Comparison of ENCODE assay signal across 9 mouse cellular contexts in the genomic region with DNA sequence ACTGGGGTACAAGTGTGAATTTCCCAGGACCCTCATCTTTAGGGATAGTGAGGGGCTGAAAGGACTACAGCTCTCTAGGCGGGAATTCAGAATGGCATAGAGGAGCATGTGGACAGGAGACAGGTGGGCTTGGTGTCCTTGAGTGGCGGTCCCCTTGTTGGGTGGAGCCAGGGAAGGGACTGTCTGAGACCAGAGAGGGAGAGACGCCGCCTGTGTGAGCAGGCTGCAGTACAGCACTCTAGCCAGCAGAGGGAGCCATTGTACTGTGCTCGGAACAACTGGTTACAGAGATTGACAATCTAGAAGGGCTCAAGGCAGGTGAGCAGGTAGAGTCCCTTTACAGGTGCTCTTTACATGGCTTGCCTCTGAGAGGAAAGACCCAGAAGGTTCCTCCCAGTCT. TPM values are rescaled to one million over a fixed set of nuclear protein-coding genes. Genes with fewer than 3 reads are reported as not detected.
DNase-seq lines count a peak whose midpoint lies in the region; ATAC-seq and TF ChIP-seq lines count a peak whose summit lies in the region.
"Had no signal": no experiment of that assay in that cellular context is flagged by ENCODE, and none has a peak within 500 bp of the region (broad histone marks: within the 10 kb centered on the region; RNA-seq: fewer than 3 reads in every experiment).

No protein-coding gene starts in this region.

- no peak for TF ChIP-seq POLR2A in lung, adult 2 months (IDR thresholded peaks at IDR 0.05; ENCODE audit: borderline replicate concordance, extremely low read depth, low read depth, low read length)
- TF ChIP-seq POLR2A in olfactory bulb, adult 2 months (IDR thresholded peaks at IDR 0.05; ENCODE audit: insufficient read depth, low read depth, low read length) = no peak

- no peaks in the 10 kb centered on the region for H3K4me1 ChIP-seq in lung, adult 2 months (ENCODE audit: control insufficient read depth, insufficient read depth, low read length)
- peaks cover 13% of the 10 kb centered on the region for H3K4me1 ChIP-seq in olfactory bulb, adult 2 months (ENCODE audit: control insufficient read depth, insufficient read depth, low read length)

- H3K27ac ChIP-seq in olfactory bulb, adult 2 months (ENCODE audit: insufficient read depth, low read depth, low read length) = no peak overlapping the region
- H3K27ac ChIP-seq: embryonic facial prominence, embryonic 15.5 days had no signal

- DNase-seq in A20 (ENCODE audit: low read depth, low spot score) = peak; percentile 64
- DNase-seq in embryo, embryonic 11 days = peak; percentile 67
- peak; percentile 78 to 80 for DNase-seq in kidney, postnatal 4 days
- DNase-seq in lung, adult 2 months = peak; percentile 60
- DNase-seq in thymus, postnatal 0 days (ENCODE audit: low spot score) = peak; percentile 76

- H3K4me3 ChIP-seq in lung, adult 2 months (replicated peaks; ENCODE audit: extremely low read depth, low read depth, low read length) = no peak overlapping the region
- H3K4me3 ChIP-seq in olfactory bulb, adult 2 months (ENCODE audit: insufficient read depth, low read depth, low read length) = no peak overlapping the region
- H3K4me3 ChIP-seq: embryonic facial prominence, embryonic 15.5 days had no signal

- peak; percentile 65 for ATAC-seq in activated CD4-positive, CD25-positive, alpha-beta regulatory T cell, adult 4 months
- peak; percentile 88 for ATAC-seq in granulocyte monocyte progenitor cell, adult 5-6 weeks (replicated peaks; ENCODE audit: poor library complexity, severe bottlenecking)

- TF ChIP-seq CTCF in lung, adult 2 months (IDR thresholded peaks at IDR 0.05; ENCODE audit: insufficient read depth, low read length) = peak; percentile 99
- peak; percentile 89 for TF ChIP-seq CTCF in olfactory bulb, adult 2 months (IDR thresholded peaks at IDR 0.05; ENCODE audit: insufficient read depth, low read depth, low read length)

- WGBS in lung, adult 2 months = 8% methylated on average over 5 of the region's 5 CpGs
- 5% methylated on average over 5 of the region's 5 CpGs for WGBS in olfactory bulb, adult 2 months

RNA-seq across cellular contexts. Expression of a gene that starts 8.3 kb away (rescaled TPM):
- under 1 TPM in 1 of 2 experiments, not detected in 1; 0.84 TPM for polyA plus RNA-seq in activated CD4-positive, CD25-positive, alpha-beta regulatory T cell, adult 4 months (2017; shearing (Covaris generic))
- not detected in 2 replicates for total RNA-seq in granulocyte monocyte progenitor cell, adult 5-6 weeks (2014; fragmentation: Nextera tagmentation)
- total RNA-seq in granulocyte monocyte progenitor cell, adult 5-6 weeks (2017) = not detected in 2 replicates
- 0.33 and 1.2 TPM in 2 replicates for polyA plus RNA-seq in lung, adult 2 months (2012; rRNA removed)
- not detected in 2 replicates for polyA plus RNA-seq in olfactory bulb, adult 2 months (2012; ENCODE audit: insufficient read depth, insufficient read length, low replicate concordance, missing spikeins)
- polyA plus RNA-seq in thymus, postnatal 0 days (2015; fragmentation: Nextera tagmentation; extraction: Ambion mirVana) = 0.31 and 0.52 TPM in 2 replicates
